Mouse (Mus musculus) olfactory bulb, adult 2 months (tissue): ENCODE data around the gene Gm5134. TPM values are rescaled to one million over a fixed set of nuclear protein-coding genes. Genes with fewer than 3 reads are reported as not detected.

ENCODE experiments used
- H3K27ac ChIP-seq: fragments of 200-500 bp; 2 replicates; pipeline ENCODE4 v1.5.1; 2012; ENCODE audit warnings: low read depth, low read length; ENCODE audit not compliant: insufficient read depth
- H3K4me1 ChIP-seq: fragments of 200-500 bp; 2 replicates; pipeline ENCODE4 v1.6.1; 2012; ENCODE audit warnings: low read length; ENCODE audit not compliant: control insufficient read depth, insufficient read depth
- H3K4me3 ChIP-seq: fragments of 200-500 bp; 2 replicates; pipeline ENCODE4 v1.5.1; 2012; ENCODE audit warnings: mild to moderate bottlenecking, low read depth, low read length, moderate library complexity; ENCODE audit not compliant: insufficient read depth
- CTCF ChIP-seq: fragments of 200-500 bp; IDR thresholded peaks from 2 replicates; pipeline ENCODE4 v1.5.1; 2012; ENCODE audit warnings: low read depth, mild to moderate bottlenecking, low read length, moderate library complexity; ENCODE audit not compliant: insufficient read depth
- POLR2A ChIP-seq: fragments of 200-500 bp; IDR thresholded peaks from 2 replicates; pipeline ENCODE4 v1.6.1; 2012; ENCODE audit warnings: mild to moderate bottlenecking, low read depth, low read length, moderate library complexity; ENCODE audit not compliant: insufficient read depth
- WGBS: fragments of 180-500 bp; shearing (Covaris S2); methylation state at CpG from one replicate; pipeline ENCODE4 v1.1.7; 2018; 5-methylcytosine and 5-hydroxymethylcytosine counted together
- polyA plus RNA-seq: library from polyadenylated mRNA; stranded (reverse); fragments of >200 nt; gene quantifications from 2 replicates; pipeline ENCODE4 v1.2.4, GENCODE M21; 2012; ENCODE audit warnings: low replicate concordance; ENCODE audit not compliant: missing spikeins, insufficient read depth, insufficient read length

The Gm5134 gene
- polyA plus RNA-seq, 1 experiment, result not detected

- Histone ChIP-seq H3K27ac (no peak overlapping the region), H3K4me3 (peak overlapping the region; percentile 14; the same call in 1 of the 2 replicates), H3K4me1 (peaks cover 24% of the 10 kb centered on the region)
- TF ChIP-seq CTCF, result no peak
- no peak for TF ChIP-seq POLR2A
- WGBS, result 59% methylated on average over 10 of the region's 10 CpGs
Measured at GRCm38 (mm10) chr10:75937851-75938643, 16.3 kb upstream of the Gm5134 start.

GRCm38 (mm10) chr10:75939481-75940234, 14.7 kb upstream of the Gm5134 start:
- H3K27ac ChIP-seq, result no peak overlapping the region
- no peak for TF ChIP-seq CTCF
- TF ChIP-seq POLR2A, result no peak
- H3K4me3 ChIP-seq, result no peak overlapping the region
- 43% methylated on average over 9 of the region's 9 CpGs for WGBS
- peaks cover 24% of the 10 kb centered on the region for H3K4me1 ChIP-seq

- Histone ChIP-seq H3K27ac (no peak within 1 kb of the TSS), H3K4me1 (peaks cover 24% of the 10 kb centered on the region), H3K4me3 (no peak within 1 kb of the TSS)
- WGBS, result 88% methylated on average over 5 of the region's 5 CpGs
- TF ChIP-seq POLR2A, result no peak
- TF ChIP-seq CTCF, result no peak
Measured at GRCm38 (mm10) chr10:75940520-75940919, 13.8 kb upstream of the Gm5134 start, which contains the start of gene Gm867. Gene Gm867 (minus strand): TSS chr10:75940672.

- Histone ChIP-seq H3K27ac (no peak overlapping the region), H3K4me3 (no peak overlapping the region), H3K4me1 (peaks cover 24% of the 10 kb centered on the region)
- TF ChIP-seq CTCF (no peak), POLR2A (no peak)
- 78% methylated on average over 9 of the region's 9 CpGs for WGBS
Measured at GRCm38 (mm10) chr10:75941042-75941824, 13.1 kb upstream of the Gm5134 start.

- TF ChIP-seq CTCF (no peak), POLR2A (no peak)
- Histone ChIP-seq H3K4me3 (no peak within 1 kb of the TSS), H3K4me1 (peaks cover 15% of the 10 kb centered on the region), H3K27ac (peak within 1 kb of the TSS; percentile 23)
- WGBS, result 85% methylated on average over 15 of the region's 15 CpGs
Measured at GRCm38 (mm10) chr10:75942736-75943477, 11.4 kb upstream of the Gm5134 start, which contains the start of gene Vpreb3. Gene Vpreb3 (plus strand): TSS chr10:75943057.

GRCm38 (mm10) chr10:75944066-75944772, 10.1 kb upstream of the Gm5134 start:
- WGBS, result 14% methylated on average over 11 of the region's 11 CpGs
- no peak for TF ChIP-seq CTCF
- TF ChIP-seq POLR2A, result no peak
- Histone ChIP-seq H3K4me1 (peaks cover 13% of the 10 kb centered on the region), H3K4me3 (no peak overlapping the region), H3K27ac (peak overlapping the region; percentile 23)

- Histone ChIP-seq H3K4me3 (no peak overlapping the region), H3K27ac (no peak overlapping the region), H3K4me1 (peaks cover 9% of the 10 kb centered on the region)
- TF ChIP-seq POLR2A (no peak), CTCF (no peak)
- 91% methylated on average over 7 of the region's 7 CpGs for WGBS
Measured at GRCm38 (mm10) chr10:75945213-75945612, 9.1 kb upstream of the Gm5134 start.

GRCm38 (mm10) chr10:75945896-75946295, 8.4 kb upstream of the Gm5134 start:
- Histone ChIP-seq H3K4me1 (peaks cover 9% of the 10 kb centered on the region), H3K27ac (no peak overlapping the region), H3K4me3 (no peak overlapping the region)
- 90% methylated on average over 7 of the region's 7 CpGs for whole genome bisulfite sequencing
- TF ChIP-seq CTCF (no peak), POLR2A (no peak)
